Mouse (Mus musculus) heart, adult 18-20 months (tissue): ENCODE results near the gene Tex13c1. TPM values are rescaled to one million over a fixed set of nuclear protein-coding genes. Genes with fewer than 3 reads are reported as not detected.

ENCODE experiments used
- DNase-seq, 2 experiments: peaks; one replicate each; pipeline ENCODE4 v3.0.0; 2021 to 2022; ENCODE audit warnings: mixed read lengths in 1 of 2
- long read RNA-seq, 2 experiments: library from polyadenylated mRNA; stranded (forward); transcript quantifications; one replicate each; pipeline ENCODE4 v2.0.0; 2021
- total RNA-seq, 2 experiments: library from RNA; stranded (reverse); gene quantifications; 2 replicates each; pipeline ENCODE4 v1.2.3; 2021

Tex13c1 gene
- total RNA-seq, result not detected
- long read RNA-seq, experiment 1, result 0 reads
- long read RNA-seq, experiment 2, result 0 reads

- no peak for DNase-seq
Measured at GRCm38 (mm10) chrX:43590860-43591259, at the start of gene Tex13c1. Gene Tex13c1 (plus strand): TSS chrX:43591160.

Other genes with a start within 250 kb of the Tex13c1 start
- gene Tenm1, start 162.0 kb upstream of the Tex13c1 start, total RNA-seq, result under 1 TPM; 0.05 to 0.15 TPM